Mouse (Mus musculus): ENCODE results near the gene Znhit3.
"Not testable (repeated sequence)": the region's sequence is repeated elsewhere in the genome, so short reads cannot be mapped to it uniquely, and the experiment has no call there.

The Znhit3 gene

GRCm38 (mm10) chr11:84876020-84876419, 40.1 kb downstream of the Znhit3 start:
- not testable (repeated sequence) for DNase-seq (ENCODE audit: low spot score in 2 of 2)

- no peak for DNase-seq (ENCODE audit: low spot score in 2 of 2)
These were observed 42.9 kb downstream of the Znhit3 start for GRCm38 (mm10) chr11:84873042-84873833.

- DNase-seq (ENCODE audit: low spot score in 2 of 2), result no peak
These were observed 44.6 kb downstream of the Znhit3 start for GRCm38 (mm10) chr11:84871548-84872069.

- no peak for DNase-seq (ENCODE audit: low spot score in 2 of 2)
These were observed 45.1 kb downstream of the Znhit3 start for GRCm38 (mm10) chr11:84871046-84871445.

- peak; percentile 86 to 89 for DNase-seq (ENCODE audit: low spot score in 2 of 2)
These were observed 45.7 kb downstream of the Znhit3 start, which contains the start of gene Ggnbp2 for GRCm38 (mm10) chr11:84870337-84871043. TSS of gene Ggnbp2 (minus strand) at chr11:84870817.

DNA sequence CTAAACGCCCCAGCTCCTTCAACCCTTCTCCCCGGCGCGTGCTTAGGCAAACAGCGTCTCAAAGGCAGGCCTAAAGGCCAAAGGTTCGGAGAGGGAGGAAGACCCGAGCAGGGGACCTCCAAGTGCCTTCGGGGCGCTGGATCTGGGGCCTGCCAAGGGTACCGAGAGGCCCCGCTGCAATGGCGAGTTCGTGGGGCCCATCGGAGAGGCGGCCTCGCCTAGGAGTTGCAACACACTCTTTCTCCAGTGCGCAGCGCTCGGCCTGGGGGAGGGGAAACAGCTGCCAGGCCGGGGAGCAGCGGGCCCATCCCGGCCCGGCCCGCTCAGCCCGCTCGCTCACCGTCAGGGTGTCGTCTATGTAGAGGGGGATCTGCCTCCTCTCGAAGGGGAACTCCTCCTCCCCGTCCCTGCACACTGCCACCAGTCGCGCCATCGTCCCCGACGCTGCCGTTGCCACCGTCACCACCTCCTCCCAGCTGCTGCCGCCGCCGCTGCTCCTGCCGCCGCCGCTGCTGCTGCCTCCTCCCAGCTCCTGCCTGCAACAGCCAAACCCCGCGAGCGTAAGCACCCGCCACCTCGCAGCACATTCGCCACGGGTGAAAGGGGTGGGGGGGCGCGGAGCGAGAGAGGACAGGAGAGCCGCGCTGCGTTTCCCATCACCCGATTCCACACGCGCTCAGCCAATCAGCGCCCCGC, 46.5 kb downstream of the Znhit3 start:
- peak; percentile 93 to 94 for DNase-seq (ENCODE audit: low spot score in 2 of 2)

- no peak for DNase-seq (ENCODE audit: low spot score in 2 of 2)
These were observed 47.3 kb downstream of the Znhit3 start for GRCm38 (mm10) chr11:84868786-84869259.

GRCm38 (mm10) chr11:84867586-84867985, 48.6 kb downstream of the Znhit3 start:
- no peak for DNase-seq (ENCODE audit: low spot score in 2 of 2)

DNA sequence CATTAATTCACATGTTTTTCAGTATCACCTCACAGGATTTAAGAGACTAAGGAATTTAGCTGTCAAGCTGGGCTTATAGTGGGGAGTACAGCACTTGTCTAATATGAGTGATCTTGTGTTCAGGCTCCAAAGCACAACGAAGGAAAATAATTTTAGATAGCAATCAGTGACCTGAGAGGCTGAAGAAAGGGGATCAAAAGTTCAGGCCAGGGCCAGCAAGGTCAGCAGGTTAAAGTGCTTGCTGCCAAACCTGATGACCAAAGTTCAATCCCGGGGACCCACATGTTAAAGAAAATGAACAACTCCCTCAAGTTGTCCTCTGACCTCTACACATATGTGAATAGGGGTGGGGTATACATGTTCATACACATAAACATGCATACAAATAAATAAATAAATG, 50.9 kb downstream of the Znhit3 start:
- no peak for DNase-seq (ENCODE audit: low spot score in 2 of 2)

Measured in right cerebral cortex, postnatal 36 days (tissue).